Mouse (Mus musculus) midbrain, embryonic 16.5 days (tissue): ENCODE measurements at regions not wholly inside any gene's neighbourhood (a gene's known extent, or its start where the extent isn't known, plus 50 kb on each side); places are given as distances from the start of the nearest gene placed in this dataset.

ENCODE experiments used
- ATAC-seq: fragments of 200-750 bp; cut with Nextera tagmentation; 2 replicates; pipeline ENCODE4 v1.8.0; 2017; ENCODE audit warnings: moderate TSS enrichment
- H3K27ac ChIP-seq: fragments of 300-500 bp; sonication (generic); 2 replicates; pipeline ENCODE4 v1.5.1; 2014; ENCODE audit warnings: mild to moderate bottlenecking, low read length, mixed read lengths
- H3K27me3 ChIP-seq: fragments of 300-500 bp; sonication (generic); 2 replicates; pipeline ENCODE4 v1.6.1; 2014; ENCODE audit warnings: low read depth, low read length, mixed read lengths; ENCODE audit not compliant: control insufficient read depth, insufficient read depth
- H3K36me3 ChIP-seq: fragments of 300-500 bp; sonication (generic); 2 replicates; pipeline ENCODE4 v1.6.1; 2014; ENCODE audit warnings: mild to moderate bottlenecking, low read length, moderate library complexity, mixed read lengths; ENCODE audit not compliant: control insufficient read depth, insufficient read depth
- H3K4me1 ChIP-seq: fragments of 300-500 bp; sonication (generic); 2 replicates; pipeline ENCODE4 v1.6.1; 2014; ENCODE audit warnings: mild to moderate bottlenecking, low read length, mixed read lengths; ENCODE audit not compliant: control insufficient read depth, insufficient read depth
- H3K4me2 ChIP-seq: fragments of 300-500 bp; sonication (generic); 2 replicates; pipeline ENCODE4 v1.6.1; 2014; ENCODE audit warnings: mild to moderate bottlenecking, low read length, mixed read lengths
- H3K4me3 ChIP-seq: fragments of 300-500 bp; sonication (generic); 2 replicates; pipeline ENCODE4 v1.5.1; 2014; ENCODE audit warnings: low read depth, mild to moderate bottlenecking, low read length, moderate library complexity, mixed read lengths
- H3K9ac ChIP-seq: fragments of 300-500 bp; sonication (generic); 2 replicates; pipeline ENCODE4 v1.6.1; 2014; ENCODE audit warnings: low read depth, low read length, mixed read lengths
- H3K9me3 ChIP-seq: fragments of 300-500 bp; sonication (generic); replicated peaks from 2 replicates; pipeline ENCODE4 v1.6.1; 2014; ENCODE audit warnings: mild to moderate bottlenecking, low read length, mixed read lengths; ENCODE audit not compliant: control insufficient read depth, poor library complexity, severe bottlenecking
- WGBS: fragments of 180-500 bp; shearing (Covaris S2); extraction: QIAGEN DNeasy Blood & Tissue Kit; methylation state at CpG from one replicate; pipeline ENCODE4 v1.1.7; 2014; 5-methylcytosine and 5-hydroxymethylcytosine counted together

DNA sequence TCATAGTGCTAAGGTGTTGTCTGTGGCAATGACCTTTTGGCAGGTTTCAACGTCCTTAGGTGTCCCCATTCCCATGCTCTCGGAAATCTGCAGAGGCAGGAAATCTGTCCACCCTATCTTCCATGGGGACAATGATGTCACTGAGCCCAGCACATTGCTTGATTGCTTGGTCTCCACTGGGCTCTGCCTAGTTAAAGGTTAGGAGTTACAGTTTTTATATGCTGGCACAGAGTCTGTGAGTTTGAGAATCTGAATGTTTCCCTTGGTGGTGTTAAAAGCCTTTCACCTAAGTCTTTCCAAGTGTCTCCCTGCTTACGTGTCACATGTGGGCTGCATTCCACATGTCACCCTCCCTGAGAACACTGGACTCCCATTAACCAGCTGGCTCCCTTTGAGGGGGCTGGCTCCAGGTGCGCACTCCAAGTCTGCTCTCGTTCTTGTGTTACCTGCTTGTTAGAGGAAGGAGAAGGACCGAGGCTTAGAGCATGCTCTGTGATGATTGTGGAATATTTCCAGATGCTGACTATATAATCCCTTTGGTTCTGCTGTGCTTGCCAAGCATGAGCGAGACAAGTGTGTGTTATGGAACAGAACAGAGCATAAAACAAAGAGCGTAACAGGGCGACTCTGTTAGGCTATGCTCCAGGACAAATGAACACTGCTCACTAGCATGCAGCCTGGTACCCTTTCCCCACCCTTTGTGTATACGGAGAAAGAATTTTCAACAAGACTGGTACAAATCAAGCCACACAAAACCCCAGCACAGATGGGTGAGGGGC, 284.6 kb upstream of the Auts2 start:
- 75% methylated on average over 10 of the region's 10 CpGs for WGBS
- H3K36me3 ChIP-seq = no peaks in the 10 kb centered on the region
- H3K4me1 ChIP-seq = no peaks in the 10 kb centered on the region
- no peaks in the 10 kb centered on the region for H3K27me3 ChIP-seq
- H3K9ac ChIP-seq = no peak overlapping the region
- no peak overlapping the region for H3K4me2 ChIP-seq
- ATAC-seq = no peak
- no peaks in the 10 kb centered on the region for H3K9me3 ChIP-seq
- H3K4me3 ChIP-seq = no peak overlapping the region
- no peak overlapping the region for H3K27ac ChIP-seq

DNA sequence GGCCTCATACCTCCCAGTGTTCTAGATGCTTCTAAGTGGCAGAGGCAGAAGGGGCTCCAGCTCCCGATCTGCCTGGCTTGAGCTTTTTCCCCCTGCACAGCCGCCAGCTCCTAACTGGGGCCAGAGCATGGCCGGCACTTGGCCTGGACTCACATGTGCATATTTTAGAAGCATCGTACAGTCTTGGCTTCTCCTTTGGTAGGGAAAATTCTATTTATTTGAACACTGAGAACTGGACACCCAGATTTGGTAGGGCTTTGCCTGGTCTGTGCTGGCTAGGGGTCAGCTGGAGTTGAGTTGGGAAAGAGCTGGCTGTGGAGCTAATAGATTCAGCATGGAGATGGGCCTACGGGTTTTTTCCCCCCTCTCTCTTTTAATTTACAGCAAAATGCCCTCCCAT, 282.9 kb upstream of the Auts2 start:
- no peak for ATAC-seq
- WGBS = 98% methylated on average over 5 of the region's 5 CpGs
- H3K9me3 ChIP-seq = no peaks in the 10 kb centered on the region
- H3K27me3 ChIP-seq = no peaks in the 10 kb centered on the region
- H3K36me3 ChIP-seq = no peaks in the 10 kb centered on the region
- no peaks in the 10 kb centered on the region for H3K4me1 ChIP-seq
- no peak overlapping the region for H3K4me3 ChIP-seq
- no peak overlapping the region for H3K27ac ChIP-seq
- no peak overlapping the region for H3K9ac ChIP-seq
- H3K4me2 ChIP-seq = no peak overlapping the region

DNA sequence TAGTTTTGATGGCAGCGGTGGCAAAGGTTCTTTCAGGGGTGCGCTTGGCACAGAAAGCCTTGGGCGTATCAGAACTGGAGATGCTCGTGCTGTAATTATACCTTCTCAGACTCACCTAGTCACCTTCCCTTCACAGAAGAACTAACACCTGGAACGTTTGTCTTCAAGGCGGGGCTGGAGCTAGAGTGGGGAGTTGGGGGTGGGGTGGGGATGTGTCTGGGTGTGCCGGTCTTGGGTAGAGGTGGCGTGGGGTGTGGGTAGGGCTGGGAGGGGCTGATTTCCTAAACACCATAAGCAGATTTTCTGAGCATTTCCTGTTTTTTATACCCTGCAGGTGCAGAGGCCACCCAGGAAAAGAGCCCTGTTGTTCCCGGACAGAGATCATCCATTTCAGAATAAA, 274.5 kb upstream of the Auts2 start:
- no peak for ATAC-seq
- no peak overlapping the region for H3K27ac ChIP-seq
- no peaks in the 10 kb centered on the region for H3K9me3 ChIP-seq
- H3K27me3 ChIP-seq = no peaks in the 10 kb centered on the region
- H3K4me2 ChIP-seq = no peak overlapping the region
- H3K4me1 ChIP-seq = no peaks in the 10 kb centered on the region
- WGBS = 83% methylated on average over 9 of the region's 9 CpGs
- H3K36me3 ChIP-seq = no peaks in the 10 kb centered on the region
- no peak overlapping the region for H3K4me3 ChIP-seq
- no peak overlapping the region for H3K9ac ChIP-seq

DNA sequence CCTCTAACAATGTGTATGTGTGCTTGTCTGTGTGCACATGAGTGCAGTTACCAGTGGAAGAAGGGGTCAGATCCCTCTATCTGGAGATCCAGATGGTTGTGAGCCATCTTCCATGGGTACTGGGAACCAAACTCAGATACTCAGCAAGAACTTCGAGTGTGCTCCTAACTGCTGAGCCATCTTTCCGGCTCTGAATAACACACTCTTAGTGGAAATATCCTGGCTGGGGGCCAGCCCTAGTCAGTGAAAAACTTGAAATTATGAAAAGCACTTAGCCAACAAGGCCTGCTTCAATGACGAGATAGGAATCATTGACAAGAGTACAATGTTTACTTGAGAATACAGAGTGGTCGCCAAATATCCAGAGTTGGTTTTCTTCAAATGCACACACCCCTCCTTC, 266.0 kb upstream of the Auts2 start:
- Histone ChIP-seq H3K36me3 (no peaks in the 10 kb centered on the region), H3K4me3 (no peak overlapping the region), H3K9me3 (no peaks in the 10 kb centered on the region; the same call in 1 of the 2 replicates), H3K27me3 (no peaks in the 10 kb centered on the region), H3K9ac (no peak overlapping the region), H3K4me2 (no peak overlapping the region), H3K4me1 (no peaks in the 10 kb centered on the region), H3K27ac (no peak overlapping the region)
- 85% methylated on average over 4 of the region's 4 CpGs for WGBS
- no peak for ATAC-seq

DNA sequence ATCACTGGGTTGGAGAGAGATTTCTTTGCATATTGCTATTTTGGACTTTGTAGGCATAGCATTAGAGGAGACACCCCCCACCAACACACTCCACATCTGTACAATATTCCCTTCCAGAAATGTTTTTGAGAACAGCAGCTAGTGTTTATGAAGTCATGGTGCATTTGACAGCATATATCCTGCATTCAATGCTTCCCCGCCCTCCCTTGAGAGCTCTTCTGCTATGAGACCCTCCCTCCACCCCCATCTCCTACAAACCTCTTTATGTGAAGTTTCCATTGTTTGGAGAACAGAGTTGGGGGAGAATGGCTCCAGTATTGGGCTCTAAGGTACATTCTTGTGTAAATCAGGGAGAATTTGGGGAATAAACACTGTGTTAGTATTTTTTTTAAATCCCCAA, 252.9 kb upstream of the Auts2 start:
- H3K9me3 ChIP-seq = peaks cover 6% of the 10 kb centered on the region; the same call in 1 of the 2 replicates
- no peak overlapping the region for H3K9ac ChIP-seq
- H3K4me3 ChIP-seq = no peak overlapping the region
- H3K36me3 ChIP-seq = no peaks in the 10 kb centered on the region
- H3K27ac ChIP-seq = no peak overlapping the region
- H3K4me1 ChIP-seq = no peaks in the 10 kb centered on the region
- H3K27me3 ChIP-seq = no peaks in the 10 kb centered on the region
- 69% methylated on average over 1 of the region's 1 CpGs for WGBS
- no peak for ATAC-seq
- no peak overlapping the region for H3K4me2 ChIP-seq

DNA sequence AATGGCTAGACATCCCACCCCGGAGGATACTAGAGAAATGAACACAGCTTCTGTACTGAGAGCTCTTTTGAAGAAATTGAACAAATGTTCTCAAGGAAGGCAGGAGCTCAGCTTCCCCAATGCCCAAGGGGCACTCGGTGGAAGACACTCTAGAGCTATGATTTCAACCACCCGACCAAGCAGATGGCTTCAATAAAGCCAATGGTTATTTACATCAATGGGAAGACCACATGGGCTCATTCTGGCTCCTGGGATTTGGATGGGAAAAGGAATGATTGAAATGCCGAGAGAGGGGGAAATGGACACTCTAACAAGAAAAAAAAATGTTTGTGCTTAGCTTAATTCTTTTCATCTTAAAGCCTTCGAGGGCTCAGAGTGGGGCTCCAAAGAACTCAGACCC, 249.3 kb upstream of the Auts2 start:
- no peak for ATAC-seq
- WGBS = 75% methylated on average over 5 of the region's 5 CpGs

DNA sequence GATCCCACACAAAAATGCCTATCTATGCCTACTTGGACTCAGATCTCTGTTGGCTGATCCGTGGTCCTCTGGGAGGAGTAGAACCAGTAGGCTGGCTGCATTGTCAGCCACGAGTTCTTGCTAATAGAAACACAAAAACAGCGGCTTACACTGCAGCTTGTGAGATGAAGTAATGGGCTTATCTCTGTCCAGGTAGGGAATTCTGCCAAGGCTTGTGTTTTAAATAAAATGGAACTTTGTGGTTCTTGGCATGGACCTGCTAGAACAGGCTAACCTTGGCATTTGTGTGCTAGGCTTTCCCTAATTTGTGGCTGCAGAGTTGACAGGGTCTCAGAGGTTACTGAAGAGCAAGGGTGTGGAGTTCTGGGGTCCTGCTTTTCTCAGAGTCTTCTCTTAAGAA, 242.1 kb upstream of the Auts2 start:
- no peaks in the 10 kb centered on the region for H3K36me3 ChIP-seq

More for the DNA sequence above, 249.3 kb upstream of the Auts2 start:
- no peaks in the 10 kb centered on the region for H3K9me3 ChIP-seq
- H3K27ac ChIP-seq = no peak overlapping the region
- H3K9ac ChIP-seq = no peak overlapping the region
- no peak overlapping the region for H3K4me2 ChIP-seq
- no peak overlapping the region for H3K4me3 ChIP-seq
- no peaks in the 10 kb centered on the region for H3K36me3 ChIP-seq
- no peaks in the 10 kb centered on the region for H3K27me3 ChIP-seq
- H3K4me1 ChIP-seq = no peaks in the 10 kb centered on the region

DNA sequence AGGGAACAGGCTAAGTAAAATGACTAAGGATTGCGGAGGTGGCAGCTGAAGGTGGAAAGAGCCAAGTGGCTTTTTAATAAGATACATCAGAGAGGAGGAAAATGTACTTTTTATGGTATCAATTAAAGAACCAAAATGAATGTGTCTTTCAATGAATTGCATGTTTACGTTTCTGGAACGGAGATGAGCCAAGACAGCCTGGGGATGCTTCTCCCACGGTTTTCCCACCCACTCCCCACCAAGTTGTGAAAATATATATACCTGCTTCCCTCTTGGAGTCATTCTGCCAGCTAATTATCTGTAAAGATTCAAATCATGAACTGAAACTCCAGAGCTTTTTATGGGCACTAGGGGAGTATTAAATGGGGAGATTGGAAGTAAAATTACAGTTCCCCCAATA, 241.6 kb upstream of the Auts2 start:
- H3K4me1 ChIP-seq = peaks cover 6% of the 10 kb centered on the region; the same call in 1 of the 2 replicates
- H3K9ac ChIP-seq = no peak overlapping the region
- no peaks in the 10 kb centered on the region for H3K9me3 ChIP-seq
- no peak overlapping the region for H3K27ac ChIP-seq
- no peak overlapping the region for H3K4me2 ChIP-seq
- WGBS = 75% methylated on average over 4 of the region's 4 CpGs
- no peaks in the 10 kb centered on the region for H3K36me3 ChIP-seq
- no peak for ATAC-seq
- H3K4me3 ChIP-seq = no peak overlapping the region
- H3K27me3 ChIP-seq = no peaks in the 10 kb centered on the region

More for the DNA sequence above, 242.1 kb upstream of the Auts2 start:
- H3K4me3 ChIP-seq = no peak overlapping the region
- no peaks in the 10 kb centered on the region for H3K27me3 ChIP-seq
- no peaks in the 10 kb centered on the region for H3K9me3 ChIP-seq
- no peak overlapping the region for H3K27ac ChIP-seq
- no peak overlapping the region for H3K9ac ChIP-seq
- no peak overlapping the region for H3K4me2 ChIP-seq
- 43% methylated on average over 3 of the region's 3 CpGs for WGBS
- no peak for ATAC-seq
- H3K4me1 ChIP-seq = peaks cover 6% of the 10 kb centered on the region; the same call in 1 of the 2 replicates

DNA sequence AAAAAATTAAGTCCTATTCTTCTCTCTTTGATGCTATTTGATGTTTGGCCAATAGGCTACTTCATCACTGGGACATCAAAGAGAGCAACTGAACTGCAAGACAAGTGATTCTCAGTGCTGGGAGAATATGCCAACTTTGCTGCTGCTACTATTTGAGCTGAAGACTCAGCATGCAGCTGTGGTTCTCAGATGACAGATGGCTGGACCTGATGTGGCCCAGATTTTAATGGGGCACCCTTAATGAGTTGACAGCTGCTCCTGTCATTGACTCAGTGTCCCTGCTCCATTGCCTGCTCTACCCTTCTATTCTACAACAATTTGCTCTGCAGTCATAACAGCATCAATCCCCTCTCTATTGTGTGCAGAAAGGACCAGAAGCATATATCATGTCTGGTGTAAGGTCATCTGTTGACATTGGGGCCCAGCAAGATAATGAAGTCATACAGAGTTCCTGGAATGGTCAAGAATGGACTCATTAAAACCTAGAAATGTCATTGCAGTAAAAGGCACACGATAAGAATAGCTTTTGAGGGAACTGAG, 231.1 kb upstream of the Auts2 start:
- 71% methylated on average over 1 of the region's 1 CpGs for WGBS
- ATAC-seq = no peak
- no peaks in the 10 kb centered on the region for H3K27me3 ChIP-seq
- H3K9me3 ChIP-seq = no peaks in the 10 kb centered on the region
- no peaks in the 10 kb centered on the region for H3K4me1 ChIP-seq
- H3K9ac ChIP-seq = no peak overlapping the region
- no peaks in the 10 kb centered on the region for H3K36me3 ChIP-seq
- H3K4me3 ChIP-seq = no peak overlapping the region
- H3K27ac ChIP-seq = no peak overlapping the region
- no peak overlapping the region for H3K4me2 ChIP-seq
